Mouse (Mus musculus) olfactory bulb, adult 2 months (tissue): ENCODE measurements around the gene Ppp1r36.

Source experiments
- CTCF ChIP-seq: fragments of 200-500 bp; IDR thresholded peaks from 2 replicates; pipeline ENCODE4 v1.5.1; 2012; ENCODE audit warnings: low read depth, mild to moderate bottlenecking, low read length, moderate library complexity; ENCODE audit not compliant: insufficient read depth
- POLR2A ChIP-seq: fragments of 200-500 bp; IDR thresholded peaks from 2 replicates; pipeline ENCODE4 v1.6.1; 2012; ENCODE audit warnings: mild to moderate bottlenecking, low read depth, low read length, moderate library complexity; ENCODE audit not compliant: insufficient read depth

DNA sequence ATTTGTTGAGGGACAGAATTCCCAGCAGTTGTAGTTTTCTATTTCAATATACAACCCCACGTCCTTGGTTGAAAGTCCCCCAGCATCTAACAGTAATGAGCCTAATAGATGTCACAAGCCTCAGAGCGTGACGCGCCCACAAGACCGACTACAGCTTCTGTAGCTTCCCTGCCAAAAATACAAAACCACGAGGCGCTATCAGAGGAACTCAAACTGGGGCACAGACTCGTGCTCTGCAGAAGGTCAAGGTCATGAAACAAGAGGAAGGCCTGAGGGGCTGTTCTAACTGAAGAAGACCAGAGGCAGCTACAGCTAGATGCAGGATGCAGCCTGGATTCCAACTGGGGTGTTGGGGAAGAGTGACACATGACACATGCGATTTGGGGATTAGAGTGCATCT, 69.6 kb downstream of the Ppp1r36 start:
- TF ChIP-seq CTCF (no peak), POLR2A (no peak)
